Mouse (Mus musculus) embryonic fibroblast, embryonic 13.5 days (primary cell): Measurements from ENCODE around the gene Nthl1. TPM values are rescaled to one million over a fixed set of nuclear protein-coding genes. Genes with fewer than 3 reads are reported as not detected.

Experiments
- H3K27ac ChIP-seq: 2 replicates; pipeline ENCODE4 v1.5.1; 2012; ENCODE audit warnings: low read length, control low read depth, inconsistent platforms; ENCODE audit not compliant: insufficient read depth
- H3K4me1 ChIP-seq: 2 replicates; pipeline ENCODE4 v1.6.1; 2011; ENCODE audit warnings: low read length; ENCODE audit not compliant: control insufficient read depth, insufficient read depth
- H3K4me3 ChIP-seq: 2 replicates; pipeline ENCODE4 v1.5.1; 2011; ENCODE audit warnings: mild to moderate bottlenecking, control low read depth, low read length; ENCODE audit not compliant: insufficient read depth
- CTCF ChIP-seq: IDR thresholded peaks from 2 replicates; pipeline ENCODE4 v1.5.1; 2011; ENCODE audit warnings: mild to moderate bottlenecking, control low read depth, low read length, moderate library complexity, borderline replicate concordance; ENCODE audit not compliant: insufficient read depth
- POLR2A ChIP-seq: IDR thresholded peaks from 2 replicates; pipeline ENCODE4 v1.6.1; 2011; ENCODE audit warnings: low read depth, mild to moderate bottlenecking, control low read depth, low read length, moderate library complexity
- polyA plus RNA-seq: library from polyadenylated mRNA; stranded (reverse); fragments of >200 nt; gene quantifications from 2 replicates; pipeline ENCODE4 v1.2.4, GENCODE M21; 2011; ENCODE audit warnings: low read depth; ENCODE audit not compliant: missing spikeins, insufficient read length

The Nthl1 gene
- polyA plus RNA-seq, 1 experiment, result 11.1 TPM

- Histone ChIP-seq H3K4me1 (no peaks in the 10 kb centered on the region), H3K4me3 (no peak overlapping the region), H3K27ac (no peak overlapping the region)
- TF ChIP-seq CTCF (no peak), POLR2A (no peak)
These were observed 7.0 kb upstream of the Nthl1 start for GRCm38 (mm10) chr17:24625472-24625871.

- TF ChIP-seq POLR2A (no peak), CTCF (peak; percentile 81; the same call in 1 of the 2 replicates)
- Histone ChIP-seq H3K27ac (no peak overlapping the region), H3K4me1 (peaks cover 1% of the 10 kb centered on the region), H3K4me3 (no peak overlapping the region)
These were observed 3.8 kb upstream of the Nthl1 start for GRCm38 (mm10) chr17:24628646-24629045.

- Histone ChIP-seq H3K4me1 (peaks cover 2% of the 10 kb centered on the region), H3K4me3 (no peak overlapping the region), H3K27ac (no peak overlapping the region)
- TF ChIP-seq CTCF, result no peak
- TF ChIP-seq POLR2A, result no peak
These were observed 2.4 kb upstream of the Nthl1 start for GRCm38 (mm10) chr17:24630072-24630471.

GRCm38 (mm10) chr17:24632813-24633449, 451 bp downstream of the Nthl1 start:
- Histone ChIP-seq H3K27ac (peak overlapping the region; percentile 88), H3K4me3 (peak overlapping the region; percentile 78), H3K4me1 (peaks cover 2% of the 10 kb centered on the region)
- TF ChIP-seq POLR2A (peak; percentile 82), CTCF (no peak)

- TF ChIP-seq CTCF (no peak), POLR2A (no peak)
- peaks cover 3% of the 10 kb centered on the region for H3K4me1 ChIP-seq
- H3K27ac ChIP-seq, result no peak overlapping the region
- H3K4me3 ChIP-seq, result no peak overlapping the region
These were observed 1.4 kb downstream of the Nthl1 start for GRCm38 (mm10) chr17:24633831-24634230.

- TF ChIP-seq CTCF (no peak), POLR2A (no peak)
- no peak overlapping the region for H3K27ac ChIP-seq
- no peak overlapping the region for H3K4me3 ChIP-seq
- H3K4me1 ChIP-seq, result peaks cover 9% of the 10 kb centered on the region
These were observed 2.5 kb downstream of the Nthl1 start for GRCm38 (mm10) chr17:24635024-24635423.

GRCm38 (mm10) chr17:24635694-24636093, 3.2 kb downstream of the Nthl1 start:
- peaks cover 12% of the 10 kb centered on the region for H3K4me1 ChIP-seq
- no peak for TF ChIP-seq CTCF
- no peak for TF ChIP-seq POLR2A
- no peak overlapping the region for H3K4me3 ChIP-seq
- no peak overlapping the region for H3K27ac ChIP-seq

- Histone ChIP-seq H3K4me1 (peaks cover 12% of the 10 kb centered on the region), H3K27ac (no peak overlapping the region), H3K4me3 (no peak overlapping the region)
- no peak for TF ChIP-seq POLR2A
- no peak for TF ChIP-seq CTCF
These were observed 4.5 kb downstream of the Nthl1 start for GRCm38 (mm10) chr17:24636781-24637481.

- TF ChIP-seq CTCF, result no peak
- TF ChIP-seq POLR2A, result no peak
- Histone ChIP-seq H3K4me1 (peaks cover 12% of the 10 kb centered on the region), H3K4me3 (no peak overlapping the region), H3K27ac (no peak overlapping the region)
These were observed 5.7 kb downstream of the Nthl1 start for GRCm38 (mm10) chr17:24638214-24638613.

- TF ChIP-seq POLR2A (no peak), CTCF (no peak)
- Histone ChIP-seq H3K4me1 (peaks cover 12% of the 10 kb centered on the region), H3K4me3 (no peak overlapping the region), H3K27ac (peak overlapping the region; percentile 84)
These were observed 6.4 kb downstream of the Nthl1 start for GRCm38 (mm10) chr17:24638840-24639239.
